Mouse (Mus musculus): ENCODE data around the gene Phyhd1. TPM values are rescaled to one million over a fixed set of nuclear protein-coding genes. Genes with fewer than 3 reads are reported as not detected.

The Phyhd1 gene
- total RNA-seq, 2 experiments from 2014 or later = 1.3 to 3.3 TPM

- no peak for ATAC-seq (ENCODE audit: poor library complexity, severe bottlenecking)
These were observed 10.2 kb upstream of the Phyhd1 start for GRCm38 (mm10) chr2:30255631-30256395.

GRCm38 (mm10) chr2:30256616-30257350 lies 9.2 kb upstream of the Phyhd1 start:
- ATAC-seq (ENCODE audit: poor library complexity, severe bottlenecking) = no peak

GRCm38 (mm10) chr2:30257699-30258460 lies 8.1 kb upstream of the Phyhd1 start:
- ATAC-seq (ENCODE audit: poor library complexity, severe bottlenecking) = peak; percentile 43; the same call in 1 of the 2 replicates

GRCm38 (mm10) chr2:30258600-30258999 lies 7.4 kb upstream of the Phyhd1 start:
- ATAC-seq (ENCODE audit: poor library complexity, severe bottlenecking) = no peak

- ATAC-seq (ENCODE audit: poor library complexity, severe bottlenecking) = no peak
These were observed 6.6 kb upstream of the Phyhd1 start for GRCm38 (mm10) chr2:30259131-30260064.

- ATAC-seq (ENCODE audit: poor library complexity, severe bottlenecking) = no peak
These were observed 4.8 kb upstream of the Phyhd1 start for GRCm38 (mm10) chr2:30261064-30261736.

- no peak for ATAC-seq (ENCODE audit: poor library complexity, severe bottlenecking)
These were observed 3.8 kb upstream of the Phyhd1 start for GRCm38 (mm10) chr2:30261921-30262839.

GRCm38 (mm10) chr2:30262840-30263441 lies 3.1 kb upstream of the Phyhd1 start:
- ATAC-seq (ENCODE audit: poor library complexity, severe bottlenecking) = no peak

GRCm38 (mm10) chr2:30263811-30264210 lies 2.2 kb upstream of the Phyhd1 start:
- ATAC-seq (ENCODE audit: poor library complexity, severe bottlenecking) = no peak

- no peak for ATAC-seq (ENCODE audit: poor library complexity, severe bottlenecking)
These were observed 1.1 kb upstream of the Phyhd1 start for GRCm38 (mm10) chr2:30264671-30265519.

GRCm38 (mm10) chr2:30266392-30266941 lies 464 bp downstream of the Phyhd1 start:
- ATAC-seq (ENCODE audit: poor library complexity, severe bottlenecking) = no peak

- no peak for ATAC-seq (ENCODE audit: poor library complexity, severe bottlenecking)
These were observed 1.5 kb downstream of the Phyhd1 start for GRCm38 (mm10) chr2:30267466-30267865.

GRCm38 (mm10) chr2:30268371-30268770 lies 2.4 kb downstream of the Phyhd1 start:
- ATAC-seq (ENCODE audit: poor library complexity, severe bottlenecking) = no peak

- peak; percentile 7; the same call in 1 of the 2 replicates for ATAC-seq (ENCODE audit: poor library complexity, severe bottlenecking)
These were observed 3.4 kb downstream of the Phyhd1 start for GRCm38 (mm10) chr2:30269241-30269990.

GRCm38 (mm10) chr2:30270134-30270533 lies 4.1 kb downstream of the Phyhd1 start:
- peak; percentile 83 for ATAC-seq (ENCODE audit: poor library complexity, severe bottlenecking)

- no peak for ATAC-seq (ENCODE audit: poor library complexity, severe bottlenecking)
These were observed 14.7 kb downstream of the Phyhd1 start, which contains the start of gene Gm28038 for GRCm38 (mm10) chr2:30280743-30281142. Gm28038 (plus strand) TSS chr2:30281043.

All from megakaryocyte, adult 5-6 weeks (primary cell).